Mouse (Mus musculus) liver, postnatal 0 days (tissue): ENCODE results near the gene Olfr558.

Experiments
- CTCF ChIP-seq: sonication (generic); IDR thresholded peaks from 2 replicates; pipeline ENCODE4 v1.5.1; 2016; ENCODE audit warnings: antibody characterized with exemption, low read depth
- EP300 ChIP-seq: IDR thresholded peaks from 2 replicates; pipeline ENCODE4 v1.6.1; 2016; ENCODE audit warnings: antibody characterized with exemption, low read depth, mild to moderate bottlenecking

GRCm38 (mm10) chr7:102686944-102687501, 15.0 kb upstream of the Olfr558 start, which contains the start of gene Trim68:
- TF ChIP-seq CTCF: no peak
- TF ChIP-seq EP300: no peak
